Mouse (Mus musculus) stomach, postnatal 0 days (tissue): Measurements from ENCODE around the gene Glg1.

Experiments used
- CTCF ChIP-seq: IDR thresholded peaks from 2 replicates; pipeline ENCODE4 v1.5.1; 2016; ENCODE audit warnings: antibody characterized with exemption, low read depth, mild to moderate bottlenecking, moderate library complexity
- EP300 ChIP-seq: optimal IDR thresholded peaks from 2 replicates; pipeline ENCODE3; 2016; ENCODE audit warnings: antibody characterized with exemption

- no peak for TF ChIP-seq CTCF
- TF ChIP-seq EP300: no peak
Observed at GRCm38 (mm10) chr8:111264693-111265220, 5.7 kb upstream of the Glg1 start.
